Mouse (Mus musculus) C2C12 (cell line): ENCODE results near the gene Efcab2.

ENCODE experiments used
- CTCF ChIP-seq: IDR thresholded peaks from one replicate; pipeline ENCODE4 v1.5.1; 2011; ENCODE audit not compliant: control insufficient read depth, insufficient read depth, insufficient read length
- MAX ChIP-seq: IDR thresholded peaks from one replicate; pipeline ENCODE4 v1.6.1; 2011; ENCODE audit warnings: mild to moderate bottlenecking, control low read depth

DNA sequence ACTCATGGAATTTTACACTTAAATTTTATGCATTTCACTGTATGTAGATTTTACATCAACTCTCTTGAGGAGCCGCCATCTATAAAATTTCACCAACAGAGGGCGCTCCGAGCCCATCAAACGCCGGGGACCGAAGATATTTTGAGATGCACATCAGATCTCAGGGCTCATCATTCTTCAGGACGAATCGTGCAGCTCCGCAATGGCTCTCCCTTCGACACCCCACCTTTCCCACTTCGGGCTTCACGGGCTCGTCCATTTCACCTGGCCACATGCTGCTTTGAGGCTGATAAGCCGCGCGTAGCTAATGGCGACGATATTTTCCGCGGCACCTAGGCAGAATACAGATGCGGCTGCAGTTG, 121.3 kb downstream of the Efcab2 start:
- TF ChIP-seq CTCF: peak; percentile 13
- peak; percentile 30 for TF ChIP-seq MAX
